Mouse (Mus musculus) layer of hippocampus, postnatal 36 days (tissue): Measurements from ENCODE around the gene Esrrg. TPM values are rescaled to one million over a fixed set of nuclear protein-coding genes. Genes with fewer than 3 reads are reported as not detected.

Experiments
- DNase-seq, 2 experiments: peaks; one replicate each; pipeline ENCODE4 v3.0.0; 2022
- total RNA-seq, 2 experiments: library from RNA; stranded (reverse); gene quantifications; 2 replicates each; pipeline ENCODE4 v1.2.3; 2021

Esrrg gene
- total RNA-seq, 2 experiments from 2014 or later: 13.7 to 14.0 TPM

DNA sequence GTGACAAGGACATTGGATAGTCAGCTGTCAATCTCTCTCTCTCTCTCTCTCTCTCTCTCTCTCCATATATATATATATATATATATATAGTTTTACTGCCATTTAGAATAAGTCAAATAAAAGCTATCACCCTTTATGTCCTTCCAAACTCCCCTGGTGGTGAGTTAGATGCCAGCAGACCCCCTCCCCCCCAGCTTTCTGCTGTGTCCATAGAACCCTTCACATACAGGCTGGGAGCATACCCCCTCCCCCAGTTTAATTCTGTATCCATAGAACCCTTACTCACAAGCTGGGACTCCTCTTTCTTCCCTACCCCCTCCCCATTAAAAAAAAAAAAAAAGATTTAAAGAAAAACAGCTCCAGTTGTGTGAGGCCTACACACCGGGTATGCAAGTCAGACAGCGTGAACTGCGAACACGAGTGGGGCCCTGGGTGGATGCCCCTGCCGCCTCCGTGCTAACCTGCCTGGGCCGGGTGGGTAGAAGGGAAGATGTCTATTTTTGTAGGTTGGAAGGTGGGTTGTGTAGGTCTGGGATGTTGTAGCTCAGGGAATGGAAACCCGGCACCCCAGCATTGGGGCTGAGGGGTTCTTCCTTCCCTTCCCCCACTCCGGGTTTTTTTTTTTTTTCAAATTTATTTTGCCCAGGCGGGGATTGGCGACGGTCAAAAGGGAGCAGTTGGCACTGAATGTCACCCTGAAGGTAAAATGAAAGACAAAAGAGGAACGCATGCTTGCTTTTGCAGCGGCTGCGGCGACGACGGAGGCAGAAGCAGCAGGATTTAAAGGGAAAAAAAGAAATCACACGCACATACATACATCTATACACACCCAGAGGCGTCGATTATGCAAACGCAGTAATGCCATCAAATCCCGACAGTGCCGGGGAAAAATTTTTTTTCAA is 42.4 kb downstream of the Esrrg start:
- DNase-seq: peak in 1 of 2 experiments; percentile 16

DNA sequence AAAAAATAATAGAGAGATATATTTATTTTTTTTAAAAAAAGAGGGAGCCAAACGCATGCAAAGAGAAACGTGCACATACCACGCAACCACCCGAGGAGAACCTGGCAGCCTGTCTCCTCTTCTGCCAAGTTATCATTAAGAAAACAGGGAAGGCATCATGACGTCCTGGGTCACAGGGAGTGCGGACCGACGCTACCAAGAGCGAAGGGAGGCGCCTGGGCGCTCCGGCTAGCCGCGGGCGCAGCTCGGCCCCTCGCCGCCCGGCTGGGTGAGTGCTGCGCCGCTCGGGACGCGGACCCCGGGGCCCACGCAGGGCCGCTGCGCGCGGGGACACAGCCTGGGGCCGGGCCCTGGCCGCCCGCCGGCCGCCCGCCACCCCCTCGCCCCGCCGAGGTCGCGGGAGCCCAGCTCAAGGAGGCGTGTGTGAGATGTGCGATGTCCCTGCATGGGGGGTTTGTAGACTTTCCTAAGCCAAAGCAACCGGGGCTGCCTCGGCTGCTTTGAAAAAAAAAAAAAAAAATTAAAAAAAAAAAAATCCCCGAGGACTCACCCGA is 43.2 kb downstream of the Esrrg start:
- peak; percentile 40 to 46 for DNase-seq

GRCm38 (mm10) chr1:187652445-187652844 is 43.9 kb downstream of the Esrrg start:
- no peak for DNase-seq

DNA sequence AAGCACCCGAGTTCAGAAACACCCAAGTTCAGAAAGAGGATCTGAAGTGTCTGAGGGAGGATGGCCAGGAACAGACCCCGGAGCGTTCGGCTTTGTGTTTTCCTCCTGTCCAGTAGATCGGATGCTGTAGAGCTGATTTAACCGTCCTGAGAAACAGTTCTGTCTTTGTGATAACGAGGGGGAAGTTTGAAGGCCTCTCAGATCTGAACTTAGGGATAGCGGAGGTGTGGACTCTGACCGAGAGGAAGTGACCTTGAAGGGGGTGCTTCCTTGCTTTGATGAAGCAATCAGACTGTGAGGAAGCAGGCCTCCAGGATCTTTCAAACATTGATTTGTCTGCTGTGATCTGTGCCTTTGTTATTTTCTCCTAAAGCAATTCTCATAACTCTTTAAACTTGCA is 44.8 kb downstream of the Esrrg start:
- DNase-seq: no peak

GRCm38 (mm10) chr1:187660963-187661362 is 52.4 kb downstream of the Esrrg start:
- no peak for DNase-seq

- DNase-seq: no peak
Measured at GRCm38 (mm10) chr1:187662083-187662609, 53.6 kb downstream of the Esrrg start.

DNA sequence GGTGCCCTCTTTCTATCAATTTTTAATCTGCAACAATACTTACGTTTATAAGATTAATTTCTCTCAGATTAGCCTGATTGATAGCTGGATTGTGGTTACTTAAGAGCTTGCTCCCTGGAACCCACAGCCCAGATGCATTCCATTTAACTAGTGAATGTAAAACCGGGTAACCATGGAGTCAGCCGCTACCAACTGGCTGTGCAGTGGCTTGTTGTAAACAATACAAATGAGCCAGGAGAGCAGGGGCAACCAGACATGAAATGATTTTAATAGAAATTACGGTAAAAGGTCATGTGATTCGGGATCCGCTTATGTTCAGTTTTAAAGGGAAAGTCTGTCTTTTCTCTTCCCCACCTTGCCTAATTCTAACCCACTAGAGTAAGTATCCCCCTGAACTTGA is 54.8 kb downstream of the Esrrg start:
- no peak for DNase-seq

GRCm38 (mm10) chr1:187664261-187664660 is 55.7 kb downstream of the Esrrg start:
- DNase-seq: no peak

DNA sequence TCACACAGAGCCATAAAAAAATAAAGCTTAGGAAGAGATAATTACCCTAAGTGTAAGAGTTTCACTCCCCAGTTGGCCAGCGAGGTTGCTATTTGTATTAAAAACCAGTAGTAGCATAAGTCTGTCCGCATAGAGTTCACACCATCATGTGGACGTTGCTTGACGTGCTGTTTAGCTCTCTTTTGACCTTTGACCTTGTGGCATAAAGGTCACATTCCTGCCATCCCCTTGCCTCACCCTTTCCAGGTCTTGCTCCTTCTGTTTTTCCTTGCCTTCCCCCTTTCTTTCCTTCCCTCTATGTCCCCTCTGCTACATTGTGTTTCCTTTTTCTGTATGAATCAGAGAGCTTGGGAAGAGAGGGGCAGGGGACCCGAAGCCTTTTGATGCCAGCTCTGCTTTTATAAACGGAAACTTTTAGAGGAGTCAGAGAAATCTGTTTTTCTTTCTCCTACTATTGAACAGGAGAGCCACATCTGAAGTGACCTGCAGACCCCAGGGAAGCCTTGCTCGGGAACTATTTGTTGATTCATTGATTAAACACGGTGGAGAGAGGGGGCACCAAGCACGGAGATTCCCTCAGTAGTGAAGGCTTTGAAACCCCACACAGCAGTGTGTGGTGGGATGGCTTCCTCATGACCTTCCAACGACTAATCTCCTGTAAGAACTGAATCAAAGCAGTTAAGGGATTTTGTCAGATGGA is 57.5 kb downstream of the Esrrg start:
- no peak for DNase-seq

DNA sequence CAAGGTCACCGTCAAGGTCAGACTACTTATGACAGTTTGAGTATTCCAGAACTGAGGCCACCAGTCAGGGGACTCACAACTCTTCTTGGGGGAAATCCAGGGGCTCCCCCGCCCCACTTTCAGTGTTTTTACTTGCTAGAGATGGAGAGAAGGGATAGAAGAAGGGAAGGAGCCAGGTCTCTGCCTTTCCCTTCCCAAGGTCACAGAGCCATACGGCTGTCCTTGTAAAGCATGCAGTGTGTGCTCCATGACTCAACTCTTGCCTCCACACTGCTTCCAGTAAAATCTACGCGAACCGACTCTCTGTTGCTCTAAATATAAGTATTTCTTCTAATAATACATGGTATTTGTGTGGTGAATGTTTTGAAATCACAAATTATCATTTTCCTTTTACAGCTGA is 61.2 kb downstream of the Esrrg start:
- DNase-seq: no peak

DNA sequence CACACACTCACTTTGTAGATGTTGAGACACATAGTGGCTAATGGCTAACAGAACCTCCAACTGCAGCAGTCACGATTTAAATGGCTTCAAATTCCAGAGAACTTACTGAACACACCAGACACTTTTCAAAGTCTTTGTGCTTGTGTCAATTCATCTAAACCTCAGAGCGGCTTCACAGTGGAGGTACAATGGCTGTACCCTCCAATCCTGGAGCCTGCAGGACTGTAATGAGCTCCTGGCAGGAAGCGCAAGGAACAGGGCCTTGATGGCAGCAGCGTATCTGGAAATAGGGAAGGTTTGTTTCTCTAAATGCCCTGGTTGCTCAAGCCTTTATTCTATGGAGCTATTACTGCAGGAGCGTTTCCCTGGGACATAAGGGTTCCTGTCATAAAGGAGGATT is 63.9 kb downstream of the Esrrg start:
- DNase-seq: no peak

DNA sequence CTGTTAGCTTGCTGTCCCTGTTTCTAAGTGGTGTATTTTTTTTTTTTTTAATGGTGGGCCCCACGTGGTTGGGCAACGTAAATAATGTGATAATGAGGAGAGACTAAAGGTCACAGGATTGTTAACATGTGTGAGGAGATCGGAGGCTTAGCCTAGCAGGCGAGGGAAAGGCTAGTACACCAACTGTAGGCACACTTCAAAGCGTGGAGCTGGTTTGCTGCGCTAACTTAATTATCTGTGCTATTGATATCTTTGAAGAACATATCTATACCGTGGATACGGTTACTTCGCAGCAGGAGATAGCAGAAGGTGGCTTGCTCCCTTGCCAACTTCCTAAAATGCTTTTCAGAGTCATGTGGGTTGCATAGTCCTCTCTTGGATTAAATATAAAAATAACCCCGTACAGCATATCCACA is 66.2 kb downstream of the Esrrg start:
- DNase-seq: no peak

DNA sequence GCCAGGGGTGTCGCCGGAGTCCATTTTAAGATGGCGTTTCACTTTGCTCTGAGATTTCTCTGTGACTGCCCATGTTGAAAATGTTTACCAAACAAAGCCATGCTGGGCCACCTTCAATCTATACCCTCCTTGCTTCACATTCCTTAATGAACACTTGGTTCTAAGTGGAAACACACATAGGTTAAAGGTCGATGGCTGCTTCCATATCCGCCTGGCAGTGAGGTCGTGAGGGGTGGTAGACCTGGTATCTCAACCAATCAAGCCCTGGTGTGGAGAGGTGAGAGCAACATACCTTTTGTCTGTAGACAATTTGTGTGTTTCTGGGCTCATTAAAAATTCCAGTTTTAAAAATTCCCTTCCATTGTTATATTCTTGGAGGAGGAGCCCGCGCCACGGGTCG is 68.0 kb downstream of the Esrrg start:
- no peak for DNase-seq

- DNase-seq: no peak
Measured at GRCm38 (mm10) chr1:187679246-187679645, 70.7 kb downstream of the Esrrg start.

DNA sequence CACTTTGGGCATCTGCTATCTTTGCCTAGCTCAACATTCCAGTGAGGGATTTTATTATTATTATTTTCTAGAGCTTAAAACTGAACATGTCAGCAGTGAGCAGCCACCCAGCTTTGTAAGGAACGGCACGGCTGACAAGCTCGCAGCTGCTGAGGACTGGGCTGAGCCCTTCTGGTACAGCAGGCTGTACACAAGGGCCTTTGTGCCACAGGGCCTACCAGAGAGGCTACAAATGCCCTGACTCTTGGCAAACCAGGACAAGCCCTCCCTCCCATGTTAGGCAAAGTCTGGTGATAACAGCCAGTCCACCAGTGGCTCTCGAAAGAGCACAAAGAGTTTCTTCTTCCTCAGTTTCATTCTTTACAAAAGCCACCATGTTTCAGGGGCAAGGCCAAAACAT is 75.9 kb downstream of the Esrrg start:
- peak in 1 of 2 experiments; percentile 8 for DNase-seq

GRCm38 (mm10) chr1:187691846-187692525 is 83.4 kb downstream of the Esrrg start:
- DNase-seq: no peak

DNA sequence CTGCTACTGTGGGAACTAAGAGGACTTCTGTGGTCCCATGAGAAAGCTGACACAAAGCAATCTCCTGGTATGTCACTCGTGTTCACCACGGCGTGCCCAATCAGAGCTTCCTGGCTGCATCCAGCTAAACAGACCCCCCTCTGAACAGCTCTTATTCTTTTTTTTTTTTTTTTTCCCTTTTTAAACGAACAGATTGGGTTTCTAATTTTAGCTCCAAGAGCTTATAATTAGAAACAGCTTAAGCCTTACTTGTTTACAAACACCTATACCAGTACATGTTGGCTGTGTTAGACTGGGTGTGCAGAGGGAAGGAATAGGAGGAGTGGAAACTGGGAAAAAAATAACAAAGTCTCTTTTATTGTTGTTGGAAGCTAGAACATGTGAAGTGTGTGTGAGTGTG is 86.3 kb downstream of the Esrrg start:
- no peak for DNase-seq

- DNase-seq: no peak
Measured at GRCm38 (mm10) chr1:187698201-187698600, 89.6 kb downstream of the Esrrg start.

DNA sequence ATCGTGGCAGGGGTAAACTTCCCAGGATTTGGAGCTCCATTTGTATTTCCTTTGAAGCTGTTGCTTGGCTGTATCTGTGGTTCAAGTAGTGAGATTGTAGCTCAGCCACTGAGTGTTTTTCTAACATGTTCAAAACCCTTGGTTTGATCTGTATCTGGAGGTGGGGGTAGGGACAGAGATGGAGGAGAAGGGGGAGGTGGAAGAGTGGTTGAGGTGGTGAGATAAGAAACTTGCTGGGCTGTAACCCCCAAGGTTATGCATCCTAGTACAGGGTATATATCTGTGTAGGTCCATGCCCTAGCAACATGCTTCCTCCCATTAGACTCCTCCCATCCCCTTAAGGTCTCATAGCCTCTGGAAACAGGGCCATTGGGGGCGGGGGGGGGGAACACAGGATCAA is 92.4 kb downstream of the Esrrg start:
- no peak for DNase-seq

GRCm38 (mm10) chr1:187704921-187705320 is 96.3 kb downstream of the Esrrg start:
- no peak for DNase-seq

- no peak for DNase-seq
Measured at GRCm38 (mm10) chr1:187705348-187705747, 96.8 kb downstream of the Esrrg start.

DNA sequence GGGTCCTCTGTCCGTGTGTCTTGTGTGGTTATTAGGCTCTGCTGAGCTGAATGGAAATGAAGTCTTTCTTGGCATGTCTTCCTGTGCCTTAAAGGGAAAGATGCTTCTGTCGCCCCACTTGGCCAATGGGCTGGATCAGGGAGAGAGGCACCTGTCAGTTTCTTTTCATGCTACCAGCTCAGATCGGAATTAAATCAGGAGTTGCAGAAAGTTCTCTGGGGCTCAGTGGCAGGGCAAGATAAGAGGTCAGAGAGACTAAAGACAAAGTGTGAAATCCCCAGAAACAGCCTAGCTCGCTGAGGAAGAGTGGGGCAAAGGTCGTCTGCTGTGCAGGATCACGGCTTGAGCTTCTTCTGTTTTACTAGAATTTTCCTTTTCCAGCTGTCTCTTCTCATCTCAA is 97.5 kb downstream of the Esrrg start:
- no peak for DNase-seq

- no peak for DNase-seq
Measured at GRCm38 (mm10) chr1:187707176-187707575, 98.6 kb downstream of the Esrrg start.
